Mouse (Mus musculus): ENCODE data around the gene Elmo2. TPM values are rescaled to one million over a fixed set of nuclear protein-coding genes. Genes with fewer than 3 reads are reported as not detected.

Elmo2 gene
- total RNA-seq, 2 experiments from 2014 or later, result 164 to 173 TPM

DNA sequence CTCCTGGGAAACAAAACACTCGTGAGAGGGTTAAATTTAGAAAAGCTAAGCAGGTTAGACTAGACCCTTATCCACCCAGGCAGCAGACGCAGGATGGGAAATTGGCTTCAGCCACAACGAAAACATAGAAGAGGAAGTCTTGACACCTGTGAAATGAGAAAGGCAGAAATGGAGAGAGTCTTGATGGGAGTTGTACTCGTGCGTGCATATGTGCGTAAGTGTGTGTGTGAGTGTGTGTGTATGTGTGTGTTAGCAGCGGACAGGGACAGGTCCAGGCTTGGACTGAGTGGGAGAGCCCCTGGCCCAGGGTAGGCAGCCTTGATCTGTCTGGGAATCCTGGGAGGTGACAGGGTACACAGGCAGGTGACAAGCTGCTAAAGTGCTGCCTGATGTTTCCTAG is 55.4 kb downstream of the Elmo2 start:
- TF ChIP-seq CTCF (IDR thresholded peaks at IDR 0.05), result no peak
- Histone ChIP-seq H3K4me3 (no peak overlapping the region), H3K27ac (no peak overlapping the region)
- no peak for DNase-seq (ENCODE audit: extremely low spot score in 1 of 2, low spot score in 2 of 2)
- intact Hi-C loops (cut with DNase I), result no loop called here

DNA sequence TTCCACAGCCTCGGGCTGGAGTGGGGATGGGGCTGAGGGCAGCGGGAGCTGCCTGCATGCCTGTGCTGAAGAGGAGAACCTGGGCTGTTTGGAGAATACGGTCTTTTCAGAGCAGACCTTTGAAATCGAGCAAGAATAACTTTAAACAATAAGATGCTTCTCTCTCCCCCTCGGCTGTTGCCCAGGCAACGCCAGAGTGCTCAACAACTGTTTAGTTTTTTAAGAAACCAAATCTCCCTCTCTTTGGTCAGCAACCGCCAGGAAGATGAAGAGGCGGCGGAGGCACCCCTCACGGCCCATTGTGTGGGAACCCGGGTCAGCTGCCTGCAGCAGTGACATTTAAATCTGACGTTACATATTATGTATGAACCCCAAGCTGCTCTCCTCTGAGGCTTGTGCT is 59.5 kb downstream of the Elmo2 start:
- DNase-seq (ENCODE audit: extremely low spot score in 1 of 2, low spot score in 2 of 2), result no peak
- intact Hi-C loops (cut with DNase I), result no loop called here
- H3K4me3 ChIP-seq, result no peak overlapping the region
- no peak for TF ChIP-seq CTCF (IDR thresholded peaks at IDR 0.05)
- H3K27ac ChIP-seq, result peak overlapping the region; percentile 67

DNA sequence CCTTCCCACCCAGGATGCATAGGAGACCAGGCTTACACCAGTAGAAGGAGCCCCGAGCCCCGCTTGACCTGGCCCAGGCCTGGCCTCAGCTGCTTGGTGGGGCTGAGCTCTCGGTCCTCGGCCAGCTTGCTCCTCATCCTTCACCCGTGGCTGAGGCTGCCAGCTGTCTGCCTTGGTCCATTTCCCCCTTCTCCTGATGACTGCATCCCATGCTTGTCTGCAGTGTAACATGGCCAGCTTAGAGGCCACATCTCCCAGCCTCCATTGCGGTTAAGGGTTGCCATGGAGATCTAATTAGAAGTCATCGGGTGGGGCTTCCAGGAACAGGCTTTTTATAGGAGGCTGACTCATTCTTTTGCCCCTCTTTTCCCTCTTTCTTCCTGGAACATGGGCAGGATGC is 62.4 kb downstream of the Elmo2 start:
- no peak for TF ChIP-seq CTCF (IDR thresholded peaks at IDR 0.05)
- Histone ChIP-seq H3K27ac (peak overlapping the region; percentile 19; the same call in 1 of the 2 replicates), H3K4me3 (no peak overlapping the region)
- intact Hi-C loops (cut with DNase I), result no loop called here
- DNase-seq (ENCODE audit: extremely low spot score in 1 of 2, low spot score in 2 of 2), result no peak

DNA sequence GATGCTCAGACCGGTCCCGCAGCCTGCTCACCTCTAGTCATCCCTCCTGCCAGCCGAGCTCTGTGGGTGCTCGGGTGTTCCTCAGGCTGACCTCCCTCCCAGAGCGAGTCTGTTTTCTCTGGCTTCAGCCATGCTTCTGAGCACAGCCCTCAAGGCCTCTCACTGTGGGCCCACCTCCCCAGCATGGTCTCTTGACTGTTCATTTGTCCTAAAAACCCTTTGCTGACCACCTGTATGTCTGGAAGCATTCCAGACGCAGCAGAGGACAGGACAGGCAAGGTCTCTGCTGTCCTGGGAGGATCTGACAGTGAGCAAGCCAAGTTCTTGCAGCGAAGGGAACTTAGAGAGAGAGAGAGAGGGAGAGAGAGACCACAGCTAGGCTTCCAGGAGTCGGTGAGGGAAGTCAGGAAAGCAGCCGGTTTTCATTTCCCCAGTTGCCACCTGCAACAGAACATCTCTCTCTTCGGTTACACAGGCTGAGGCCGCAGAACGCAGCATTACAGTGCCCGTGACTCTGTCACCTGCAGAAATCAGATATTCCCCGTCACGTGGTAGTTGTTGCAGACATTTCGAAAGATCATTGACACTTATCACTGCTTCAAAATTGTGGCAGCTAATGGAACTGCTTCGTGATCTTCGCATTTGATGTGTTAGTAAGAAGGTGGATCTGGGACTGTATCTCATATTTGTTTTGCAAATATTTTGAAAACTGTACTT is 63.8 kb downstream of the Elmo2 start:
- intact Hi-C loops (cut with DNase I), result no loop called here
- no peak overlapping the region for H3K27ac ChIP-seq
- no peak for DNase-seq (ENCODE audit: extremely low spot score in 1 of 2, low spot score in 2 of 2)
- no peak for TF ChIP-seq CTCF (IDR thresholded peaks at IDR 0.05)
- H3K4me3 ChIP-seq, result no peak overlapping the region

DNA sequence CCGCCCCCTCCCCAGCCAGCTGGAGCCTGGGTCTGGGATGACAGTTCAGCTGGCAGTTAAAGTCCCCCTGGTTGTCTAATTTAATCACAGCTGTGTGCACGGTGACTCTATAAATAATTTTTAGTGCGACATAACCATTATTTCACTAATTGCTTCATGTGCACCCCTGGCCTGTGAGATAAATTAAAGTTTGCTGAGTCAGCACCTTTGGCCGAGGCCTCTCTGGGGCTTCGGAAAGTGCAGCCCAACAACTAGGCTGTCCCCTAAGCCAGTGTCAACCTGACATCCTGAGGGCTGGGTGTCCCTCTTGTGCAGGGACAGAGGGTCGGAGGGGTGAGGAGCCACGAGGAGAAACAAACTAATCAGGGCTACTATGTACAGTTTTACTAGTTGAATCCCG is 66.4 kb downstream of the Elmo2 start:
- Histone ChIP-seq H3K4me3 (no peak overlapping the region), H3K27ac (no peak overlapping the region)
- no peak for DNase-seq (ENCODE audit: extremely low spot score in 1 of 2, low spot score in 2 of 2)
- no peak for TF ChIP-seq CTCF (IDR thresholded peaks at IDR 0.05)
- intact Hi-C loops (cut with DNase I), result no loop called here

DNA sequence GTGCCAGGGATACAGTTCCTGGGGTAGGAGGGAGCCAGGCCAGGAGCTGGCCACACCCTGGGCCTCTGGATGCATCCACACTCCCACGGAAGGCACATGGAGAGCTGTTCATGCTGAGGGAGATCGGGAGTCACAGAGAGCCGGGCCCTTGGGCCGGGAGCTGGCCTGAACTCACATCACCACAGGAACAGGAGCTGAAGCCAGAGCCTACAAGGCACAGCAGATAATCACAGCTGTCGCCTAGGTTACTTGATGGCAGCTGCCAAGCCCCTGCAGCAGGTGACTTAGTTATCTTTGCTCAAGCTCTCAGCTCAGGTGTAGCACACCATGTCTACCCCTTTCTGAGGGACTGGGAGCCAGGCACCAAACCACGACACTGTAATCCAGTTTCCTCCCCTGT is 68.0 kb downstream of the Elmo2 start:
- no peak for TF ChIP-seq CTCF (IDR thresholded peaks at IDR 0.05)
- intact Hi-C loops (cut with DNase I), result no loop called here
- Histone ChIP-seq H3K4me3 (no peak overlapping the region), H3K27ac (no peak overlapping the region)
- no peak for DNase-seq (ENCODE audit: extremely low spot score in 1 of 2, low spot score in 2 of 2)

DNA sequence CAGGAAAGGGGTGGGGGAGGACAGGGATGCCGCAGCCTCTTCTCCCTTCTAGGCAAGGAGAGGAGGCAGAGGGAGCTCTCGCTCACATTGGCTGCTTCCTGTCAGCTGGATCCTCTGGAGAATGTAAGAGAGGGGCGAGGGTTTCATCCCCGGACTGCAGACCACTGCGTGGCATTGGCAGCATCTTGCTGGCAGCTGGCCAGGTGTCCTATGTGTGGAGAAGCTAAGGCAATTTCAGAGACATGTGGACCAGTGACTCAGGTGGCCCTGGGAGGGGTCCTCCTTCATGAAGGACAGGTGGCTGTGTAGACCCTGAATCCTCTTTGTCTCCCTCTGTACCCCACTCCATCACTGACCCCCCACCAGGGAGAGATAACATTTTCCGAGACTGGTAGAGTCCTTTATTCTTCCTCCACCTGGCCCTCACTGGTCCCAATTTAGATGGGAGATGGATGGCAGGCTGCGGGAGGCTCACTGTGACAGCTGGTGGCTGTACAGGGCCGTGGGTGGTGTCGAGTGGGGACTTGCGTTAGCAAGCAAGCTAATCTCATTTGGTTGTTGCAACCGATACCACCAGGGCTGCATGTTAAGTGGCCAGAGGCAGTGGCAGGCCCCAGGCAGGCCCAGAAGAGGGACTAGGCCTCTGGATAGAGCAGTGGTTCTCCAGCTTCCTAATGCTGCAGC is 69.0 kb downstream of the Elmo2 start:
- Histone ChIP-seq H3K27ac (peak overlapping the region; percentile 85), H3K4me3 (no peak overlapping the region)
- TF ChIP-seq CTCF (IDR thresholded peaks at IDR 0.05), result no peak
- intact Hi-C loops (cut with DNase I), result no loop called here
- DNase-seq (ENCODE audit: extremely low spot score in 1 of 2, low spot score in 2 of 2), result peak; percentile 49 to 72

DNA sequence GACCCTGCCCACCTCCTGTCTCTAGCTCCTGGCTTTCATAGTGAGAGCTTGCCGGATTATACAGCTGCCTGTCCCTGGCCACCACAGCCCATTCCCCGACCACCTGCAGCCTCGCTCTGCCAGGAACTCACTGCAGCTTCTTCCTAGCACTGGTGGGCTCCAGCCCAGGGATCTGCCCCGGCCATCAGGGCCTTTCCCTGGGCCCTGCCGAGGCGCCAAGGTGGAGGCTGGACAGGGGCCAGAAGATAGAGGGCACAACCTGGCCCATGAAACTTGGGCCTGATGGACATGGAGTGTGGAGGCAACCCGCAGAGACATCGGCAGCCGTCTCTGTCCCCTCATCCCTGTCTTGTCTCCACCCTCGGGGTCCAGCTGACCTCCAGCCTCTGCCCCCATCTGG is 70.1 kb downstream of the Elmo2 start:
- Histone ChIP-seq H3K27ac (peak overlapping the region; percentile 67; the same call in 1 of the 2 replicates), H3K4me3 (no peak overlapping the region)
- intact Hi-C loops (cut with DNase I), result no loop called here
- DNase-seq (ENCODE audit: extremely low spot score in 1 of 2, low spot score in 2 of 2), result no peak
- no peak for TF ChIP-seq CTCF (IDR thresholded peaks at IDR 0.05)

DNA sequence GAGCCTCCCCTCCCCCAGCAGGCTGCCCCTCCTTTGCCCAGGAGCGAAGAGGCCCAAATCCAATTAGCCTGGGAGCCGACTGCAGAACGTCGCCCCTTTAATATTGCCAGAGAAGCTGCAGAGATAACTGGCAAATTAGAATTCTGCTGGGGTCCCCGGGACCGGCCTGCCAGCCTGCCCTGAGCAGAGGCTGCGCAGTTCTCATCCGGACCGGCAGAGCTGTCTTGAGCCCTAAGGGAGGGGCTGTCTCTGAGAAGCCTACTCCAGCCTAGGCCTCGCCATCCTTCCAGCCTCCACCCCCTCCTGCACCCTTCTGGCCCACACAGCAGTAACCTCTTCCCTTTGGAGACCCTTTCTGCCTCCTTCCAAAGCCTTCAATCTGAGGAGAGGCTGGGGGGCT is 72.4 kb downstream of the Elmo2 start:
- H3K27ac ChIP-seq, result no peak overlapping the region
- intact Hi-C loops (cut with DNase I), result no loop called here
- H3K4me3 ChIP-seq, result no peak overlapping the region
- DNase-seq (ENCODE audit: extremely low spot score in 1 of 2, low spot score in 2 of 2), result no peak
- TF ChIP-seq CTCF (IDR thresholded peaks at IDR 0.05), result no peak

DNA sequence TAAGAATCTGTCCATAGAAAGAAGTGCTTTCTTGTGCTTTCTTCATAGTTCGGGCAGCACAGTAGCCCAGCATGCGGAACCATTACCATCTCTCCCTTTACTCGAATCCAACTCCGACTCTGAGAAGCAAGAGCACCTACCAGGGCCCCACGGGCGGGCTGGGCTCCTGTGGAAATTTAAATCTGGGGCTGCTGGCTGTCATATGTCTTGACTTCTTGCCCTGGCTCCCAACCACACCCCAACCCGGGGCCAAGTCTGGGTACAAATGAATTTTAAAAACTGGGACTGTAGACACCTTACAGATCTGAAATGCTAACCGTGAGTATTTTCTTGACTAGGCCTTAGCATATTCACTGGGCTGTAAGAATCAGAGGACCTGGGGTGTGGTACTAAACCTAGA is 73.0 kb downstream of the Elmo2 start:
- TF ChIP-seq CTCF (IDR thresholded peaks at IDR 0.05), result no peak
- Histone ChIP-seq H3K4me3 (no peak overlapping the region), H3K27ac (no peak overlapping the region)
- no peak for DNase-seq (ENCODE audit: extremely low spot score in 1 of 2, low spot score in 2 of 2)
- intact Hi-C loops (cut with DNase I), result no loop called here

DNA sequence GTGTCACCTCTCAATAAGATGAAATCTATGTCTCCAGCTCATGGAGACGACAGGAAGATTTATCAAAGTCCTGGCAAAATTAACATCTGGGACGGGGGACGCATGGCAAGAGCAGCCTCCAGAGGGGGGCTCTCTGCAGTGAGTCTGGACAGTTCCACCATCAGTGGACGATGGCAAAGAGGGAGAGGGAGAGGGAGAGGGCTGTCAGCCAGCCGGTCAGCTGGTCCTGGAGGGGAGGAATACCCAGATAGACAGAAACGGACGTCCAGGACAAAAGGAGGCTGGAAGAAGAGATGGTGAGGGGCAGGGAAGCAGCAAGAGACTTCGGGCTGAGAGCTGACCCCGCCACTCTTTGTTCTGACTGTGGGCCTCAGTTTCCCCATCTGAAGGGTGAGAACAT is 73.5 kb downstream of the Elmo2 start:
- Histone ChIP-seq H3K4me3 (no peak overlapping the region), H3K27ac (no peak overlapping the region)
- intact Hi-C loops (cut with DNase I), result no loop called here
- DNase-seq (ENCODE audit: extremely low spot score in 1 of 2, low spot score in 2 of 2), result no peak
- TF ChIP-seq CTCF (IDR thresholded peaks at IDR 0.05), result no peak

DNA sequence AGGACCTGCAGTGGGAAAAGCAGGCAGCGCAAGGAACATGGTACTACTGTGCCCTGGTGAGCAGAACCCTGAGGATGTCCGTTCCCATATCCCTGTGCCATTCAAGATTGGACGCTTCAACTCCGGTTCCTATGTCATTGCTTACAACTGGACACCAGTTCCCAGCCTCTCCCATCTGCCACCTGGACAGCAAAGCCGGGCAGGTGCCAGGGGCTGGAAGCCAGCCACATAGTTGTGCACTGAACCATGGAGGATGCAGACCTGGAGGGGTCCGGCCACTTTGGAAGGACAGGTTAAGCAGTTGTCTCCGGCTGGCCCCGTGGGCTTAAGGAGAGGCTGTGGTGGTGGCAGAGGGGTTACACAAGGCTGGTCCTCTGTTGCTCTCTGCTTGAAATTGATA is 73.9 kb downstream of the Elmo2 start:
- DNase-seq (ENCODE audit: extremely low spot score in 1 of 2, low spot score in 2 of 2), result no peak

DNA sequence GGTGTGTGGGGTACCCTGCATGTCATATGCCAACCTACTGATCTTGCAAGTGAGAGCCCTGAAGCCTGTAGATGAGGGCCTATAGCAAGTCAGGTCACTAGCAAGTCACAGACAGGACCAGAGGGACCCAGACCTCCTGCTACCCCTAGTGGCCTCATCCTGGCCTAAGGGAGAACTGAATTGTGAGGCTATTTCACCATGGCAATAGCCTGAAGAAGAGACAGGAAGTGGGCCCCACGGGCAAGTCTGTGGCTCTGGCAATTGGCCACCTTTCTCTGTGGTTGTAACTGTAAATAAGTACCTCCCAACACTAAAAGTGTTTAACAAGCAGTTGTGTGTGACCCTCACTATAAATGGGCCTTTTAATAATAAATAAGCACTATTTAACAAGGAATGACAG is 75.4 kb downstream of the Elmo2 start:
- no peak for TF ChIP-seq CTCF (IDR thresholded peaks at IDR 0.05)
- DNase-seq (ENCODE audit: extremely low spot score in 1 of 2, low spot score in 2 of 2), result no peak
- Histone ChIP-seq H3K27ac (no peak overlapping the region), H3K4me3 (no peak overlapping the region)
- intact Hi-C loops (cut with DNase I), result no loop called here

More for the DNA sequence above, 73.9 kb downstream of the Elmo2 start:
- H3K27ac ChIP-seq, result no peak overlapping the region
- TF ChIP-seq CTCF (IDR thresholded peaks at IDR 0.05), result no peak
- intact Hi-C loops (cut with DNase I), result no loop called here
- no peak overlapping the region for H3K4me3 ChIP-seq

All from left cerebral cortex, adult 2 months (tissue).